Mouse (Mus musculus) bone marrow macrophage, adult 2 months (primary cell): ENCODE results near the gene Crebrf. TPM values are rescaled to one million over a fixed set of nuclear protein-coding genes. Genes with fewer than 3 reads are reported as not detected.

Source experiments
- H3K27ac ChIP-seq: 2 replicates; pipeline ENCODE4 v1.5.1; 2012; ENCODE audit warnings: low read depth, low read length; ENCODE audit not compliant: insufficient read depth
- H3K4me1 ChIP-seq: 2 replicates; pipeline ENCODE4 v1.6.1; 2012; ENCODE audit warnings: low read length; ENCODE audit not compliant: control insufficient read depth, insufficient read depth
- H3K4me3 ChIP-seq: 2 replicates; pipeline ENCODE4 v1.5.1; 2012; ENCODE audit warnings: mild to moderate bottlenecking, low read length, moderate library complexity; ENCODE audit not compliant: insufficient read depth
- CTCF ChIP-seq: IDR thresholded peaks from 2 replicates; pipeline ENCODE4 v1.5.1; 2012; ENCODE audit warnings: low read depth, mild to moderate bottlenecking, low read length, moderate library complexity
- POLR2A ChIP-seq: IDR thresholded peaks from 2 replicates; pipeline ENCODE4 v1.6.1; 2012; ENCODE audit warnings: mild to moderate bottlenecking, low read depth, low read length, borderline replicate concordance
- polyA plus RNA-seq: library from polyadenylated mRNA; stranded (reverse); fragments of >200 nt; gene quantifications from 2 replicates; pipeline ENCODE4 v1.2.4, GENCODE M21; 2012; ENCODE audit not compliant: missing spikeins, insufficient read depth, insufficient read length

The Crebrf gene
- polyA plus RNA-seq, 1 experiment, result 47.9 TPM

DNA sequence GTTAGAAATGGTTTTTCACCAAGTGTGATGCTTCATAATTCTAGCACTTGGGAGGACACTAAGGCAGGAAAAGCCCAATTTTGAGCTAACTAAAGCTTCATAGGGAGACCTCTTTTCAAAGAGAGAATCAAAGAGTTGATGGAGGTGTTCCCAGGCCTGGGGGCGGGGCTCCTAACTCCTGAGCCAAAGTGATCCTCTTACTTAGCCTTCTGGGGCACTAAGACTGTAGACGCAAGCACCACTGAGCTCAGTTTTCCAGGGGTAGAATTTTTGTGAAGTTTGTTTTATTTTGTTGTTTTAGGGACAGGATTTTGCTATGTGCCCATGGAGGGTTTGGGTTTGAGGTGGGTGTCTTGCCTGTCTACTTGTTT, 52.3 kb downstream of the Crebrf start:
- no peak overlapping the region for H3K4me3 ChIP-seq
- H3K4me1 ChIP-seq, result no peaks in the 10 kb centered on the region
- H3K27ac ChIP-seq, result no peak overlapping the region
- TF ChIP-seq CTCF, result no peak
- TF ChIP-seq POLR2A, result no peak

DNA sequence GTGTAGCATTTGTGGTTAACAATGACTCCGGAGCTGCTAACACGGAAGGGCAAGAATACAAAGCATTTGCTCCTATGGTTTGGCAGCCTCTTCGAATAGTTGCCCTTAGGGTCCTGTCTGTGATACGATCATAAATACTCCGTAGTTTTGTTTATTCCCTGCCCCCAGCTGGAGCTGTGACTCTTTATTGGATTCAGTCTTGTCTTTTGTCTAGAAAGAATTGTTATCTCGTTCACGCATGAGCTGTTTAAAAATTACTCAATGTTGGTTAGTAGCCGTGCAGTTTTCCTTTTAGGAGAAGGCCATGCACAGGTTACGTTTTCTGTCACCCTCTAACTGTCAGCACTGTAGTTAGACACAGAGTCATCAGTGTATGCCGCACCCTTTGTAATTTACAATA, 60.8 kb downstream of the Crebrf start:
- H3K27ac ChIP-seq, result no peak overlapping the region
- no peak overlapping the region for H3K4me3 ChIP-seq
- no peak for TF ChIP-seq POLR2A
- no peak for TF ChIP-seq CTCF
- H3K4me1 ChIP-seq, result peaks cover 11% of the 10 kb centered on the region

DNA sequence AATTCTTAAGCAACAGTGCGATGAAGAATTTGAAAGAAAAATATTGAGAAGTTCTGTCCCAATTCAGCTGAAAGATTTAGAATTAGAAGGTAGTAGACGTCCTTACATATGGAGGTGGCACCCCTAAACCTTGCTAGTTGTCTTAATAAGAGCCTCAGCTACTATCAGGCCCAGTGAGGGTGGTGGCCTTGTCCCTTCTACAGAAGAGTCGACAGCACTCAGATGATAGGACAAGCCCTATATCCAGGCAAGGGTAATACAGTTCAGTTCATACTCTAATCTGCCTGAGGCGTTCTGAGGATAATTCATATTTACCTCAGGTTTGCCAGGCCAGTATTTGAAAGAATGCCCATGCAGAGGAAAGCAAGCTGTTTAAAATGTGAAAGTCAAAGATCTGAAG, 62.6 kb downstream of the Crebrf start:
- Histone ChIP-seq H3K4me3 (no peak overlapping the region), H3K27ac (no peak overlapping the region), H3K4me1 (peaks cover 14% of the 10 kb centered on the region)
- TF ChIP-seq POLR2A, result no peak
- TF ChIP-seq CTCF, result no peak

- Histone ChIP-seq H3K4me3 (no peak overlapping the region), H3K4me1 (peaks cover 14% of the 10 kb centered on the region), H3K27ac (no peak overlapping the region)
- no peak for TF ChIP-seq POLR2A
- TF ChIP-seq CTCF, result no peak
Observed at GRCm38 (mm10) chr17:26778430-26779100, 63.1 kb downstream of the Crebrf start.

DNA sequence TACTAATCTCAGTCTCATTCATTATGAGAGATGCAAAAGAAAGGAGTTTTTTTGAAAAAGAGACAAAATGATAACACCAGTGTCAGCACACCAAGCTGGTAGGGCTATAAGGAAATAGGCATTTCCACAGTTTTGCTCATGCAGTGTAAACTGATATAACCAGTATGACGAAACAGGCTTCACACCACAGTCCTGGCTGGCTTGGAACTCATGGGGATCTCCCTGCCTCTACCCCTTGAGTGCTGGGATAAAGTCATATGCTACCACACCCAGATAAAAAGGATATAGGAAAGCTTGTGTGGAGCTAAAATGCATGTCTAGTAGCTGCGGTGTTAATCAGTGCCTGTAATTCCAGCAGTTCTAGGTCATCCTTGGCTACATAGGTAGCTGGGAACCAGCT, 64.0 kb downstream of the Crebrf start:
- Histone ChIP-seq H3K4me1 (peaks cover 14% of the 10 kb centered on the region), H3K4me3 (no peak overlapping the region), H3K27ac (no peak overlapping the region)
- TF ChIP-seq POLR2A (no peak), CTCF (no peak)

DNA sequence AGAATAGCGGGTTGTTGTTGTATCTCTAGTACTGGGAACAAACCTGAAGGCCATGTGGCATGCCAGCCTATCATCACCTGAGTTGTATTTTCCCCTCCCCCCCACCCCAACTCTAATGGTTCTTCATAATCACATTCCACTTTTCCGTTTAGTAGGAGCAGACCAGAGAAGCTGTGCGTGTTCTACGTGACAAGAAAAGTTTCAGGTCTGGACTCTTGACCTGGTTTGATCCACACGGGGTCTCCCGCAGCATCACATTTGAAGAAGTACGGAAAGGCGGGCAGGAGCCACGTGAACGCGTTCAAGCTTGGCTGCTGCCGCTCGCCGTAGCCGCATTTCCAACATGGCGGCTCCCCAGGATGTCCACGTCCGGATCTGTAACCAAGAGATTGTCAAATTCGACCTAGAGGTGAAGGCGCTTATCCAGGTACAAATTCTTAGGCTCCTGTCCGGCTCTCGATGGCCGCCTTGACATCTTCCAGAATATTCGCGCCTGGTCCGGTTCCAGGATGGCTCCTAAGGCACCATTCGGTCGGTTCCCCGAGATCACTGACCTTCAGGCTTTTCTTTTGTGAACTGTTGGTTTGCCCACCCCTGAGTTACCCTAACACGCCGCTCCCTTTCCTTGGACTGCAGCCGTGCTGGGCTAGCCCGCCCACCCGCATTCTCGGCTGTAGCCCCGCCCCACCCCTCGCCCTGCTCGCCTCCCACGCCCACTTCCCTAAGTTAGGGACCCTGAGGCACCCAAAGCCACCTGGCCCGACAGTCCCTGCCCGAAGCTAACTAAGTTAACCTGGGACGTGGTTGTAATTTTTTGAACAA, 65.5 kb downstream of the Crebrf start, which contains the start of gene Bnip1:
Bnip1 (plus strand) TSS at position 317 of the 822 bp plus-strand sequence.
- TF ChIP-seq POLR2A, result no peak
- Histone ChIP-seq H3K27ac (peak within 1 kb of the TSS; percentile 80), H3K4me3 (peak within 1 kb of the TSS; percentile 97), H3K4me1 (peaks cover 14% of the 10 kb centered on the region)

GRCm38 (mm10) chr17:26781610-26782043, 66.2 kb downstream of the Crebrf start:
- H3K27ac ChIP-seq, result no peak overlapping the region; the same call in 1 of the 2 replicates
- H3K4me1 ChIP-seq, result peaks cover 14% of the 10 kb centered on the region
- H3K4me3 ChIP-seq, result peak overlapping the region; percentile 97
- TF ChIP-seq CTCF, result no peak
- TF ChIP-seq POLR2A, result no peak

DNA sequence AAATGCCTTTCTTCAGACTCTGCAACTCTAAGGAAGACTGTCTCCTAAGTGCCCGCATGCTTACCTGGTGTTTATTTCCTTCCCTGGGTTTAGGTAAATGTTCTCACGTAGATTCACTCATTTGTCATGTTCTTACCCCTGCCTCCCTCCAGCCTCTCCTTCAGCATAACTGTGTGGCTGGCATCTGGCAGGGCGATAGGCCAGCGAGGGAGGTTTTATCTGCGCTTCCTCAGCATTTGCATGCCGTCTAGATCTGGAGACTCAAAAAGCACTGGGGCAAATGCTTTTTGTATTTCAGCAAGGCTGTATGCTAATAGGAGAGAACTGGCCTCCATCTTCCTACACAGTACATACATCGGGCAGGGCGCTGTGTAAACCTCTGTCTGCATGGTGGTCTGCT, 69.1 kb downstream of the Crebrf start:
- Histone ChIP-seq H3K4me1 (peaks cover 10% of the 10 kb centered on the region), H3K27ac (no peak overlapping the region), H3K4me3 (no peak overlapping the region)
- TF ChIP-seq POLR2A, result no peak

GRCm38 (mm10) chr17:26786586-26786985, 71.1 kb downstream of the Crebrf start:
- TF ChIP-seq POLR2A, result no peak
- TF ChIP-seq CTCF, result no peak
- no peak overlapping the region for H3K4me3 ChIP-seq
- peaks cover 3% of the 10 kb centered on the region; the same call in 1 of the 2 replicates for H3K4me1 ChIP-seq
- H3K27ac ChIP-seq, result no peak overlapping the region

- no peak for TF ChIP-seq CTCF
- TF ChIP-seq POLR2A, result no peak
- H3K4me1 ChIP-seq, result peaks cover 8% of the 10 kb centered on the region
- H3K4me3 ChIP-seq, result no peak overlapping the region
- H3K27ac ChIP-seq, result no peak overlapping the region
Observed at GRCm38 (mm10) chr17:26788986-26789385, 73.5 kb downstream of the Crebrf start.
